Mouse (Mus musculus): Measurements from ENCODE around the gene Myo6. TPM values are rescaled to one million over a fixed set of nuclear protein-coding genes. Genes with fewer than 3 reads are reported as not detected.

The Myo6 gene
- polyA plus RNA-seq, 1 experiment, result 15.5 TPM

- H3K4me3 ChIP-seq (ENCODE audit: insufficient read depth, low read length), result peak overlapping the region; percentile 69
- H3K4me1 ChIP-seq (ENCODE audit: control insufficient read depth, insufficient read depth, low read length), result no peaks in the 10 kb centered on the region
- TF ChIP-seq CTCF (IDR thresholded peaks at IDR 0.05; ENCODE audit: borderline replicate concordance, insufficient read depth, low read length) (no peak), POLR2A (IDR thresholded peaks at IDR 0.05; ENCODE audit: low read depth, low read length) (no peak)
- no peak overlapping the region for H3K27ac ChIP-seq (ENCODE audit: insufficient read depth, low read length)
These were observed 640 bp upstream of the Myo6 start for GRCm38 (mm10) chr9:80164191-80164590.

GRCm38 (mm10) chr9:80165690-80166089 lies 859 bp downstream of the Myo6 start:
- Histone ChIP-seq H3K4me3 (ENCODE audit: insufficient read depth, low read length) (peak overlapping the region; percentile 49), H3K27ac (ENCODE audit: insufficient read depth, low read length) (no peak overlapping the region; the same call in 1 of the 2 replicates), H3K4me1 (ENCODE audit: control insufficient read depth, insufficient read depth, low read length) (peaks cover 4% of the 10 kb centered on the region; the same call in 1 of the 2 replicates)
- TF ChIP-seq POLR2A (IDR thresholded peaks at IDR 0.05; ENCODE audit: low read depth, low read length) (no peak), CTCF (IDR thresholded peaks at IDR 0.05; ENCODE audit: borderline replicate concordance, insufficient read depth, low read length) (no peak)

GRCm38 (mm10) chr9:80166425-80166824 lies 1.6 kb downstream of the Myo6 start:
- peaks cover 4% of the 10 kb centered on the region; the same call in 1 of the 2 replicates for H3K4me1 ChIP-seq (ENCODE audit: control insufficient read depth, insufficient read depth, low read length)
- no peak overlapping the region for H3K4me3 ChIP-seq (ENCODE audit: insufficient read depth, low read length)
- TF ChIP-seq POLR2A (IDR thresholded peaks at IDR 0.05; ENCODE audit: low read depth, low read length), result no peak
- H3K27ac ChIP-seq (ENCODE audit: insufficient read depth, low read length), result no peak overlapping the region

GRCm38 (mm10) chr9:80167089-80167488 lies 2.3 kb downstream of the Myo6 start:
- TF ChIP-seq CTCF (IDR thresholded peaks at IDR 0.05; ENCODE audit: borderline replicate concordance, insufficient read depth, low read length) (no peak), POLR2A (IDR thresholded peaks at IDR 0.05; ENCODE audit: low read depth, low read length) (no peak)
- no peak overlapping the region for H3K4me3 ChIP-seq (ENCODE audit: insufficient read depth, low read length)
- no peak overlapping the region for H3K27ac ChIP-seq (ENCODE audit: insufficient read depth, low read length)
- peaks cover 4% of the 10 kb centered on the region; the same call in 1 of the 2 replicates for H3K4me1 ChIP-seq (ENCODE audit: control insufficient read depth, insufficient read depth, low read length)

GRCm38 (mm10) chr9:80169551-80169950 lies 4.7 kb downstream of the Myo6 start:
- no peak overlapping the region for H3K27ac ChIP-seq (ENCODE audit: insufficient read depth, low read length)
- no peak for TF ChIP-seq CTCF (IDR thresholded peaks at IDR 0.05; ENCODE audit: borderline replicate concordance, insufficient read depth, low read length)
- TF ChIP-seq POLR2A (IDR thresholded peaks at IDR 0.05; ENCODE audit: low read depth, low read length), result no peak
- H3K4me3 ChIP-seq (ENCODE audit: insufficient read depth, low read length), result no peak overlapping the region
- H3K4me1 ChIP-seq (ENCODE audit: control insufficient read depth, insufficient read depth, low read length), result peaks cover 4% of the 10 kb centered on the region; the same call in 1 of the 2 replicates

GRCm38 (mm10) chr9:80171241-80171640 lies 6.4 kb downstream of the Myo6 start:
- Histone ChIP-seq H3K27ac (ENCODE audit: insufficient read depth, low read length) (no peak overlapping the region), H3K4me1 (ENCODE audit: control insufficient read depth, insufficient read depth, low read length) (peaks cover 4% of the 10 kb centered on the region; the same call in 1 of the 2 replicates), H3K4me3 (ENCODE audit: insufficient read depth, low read length) (no peak overlapping the region)
- TF ChIP-seq POLR2A (IDR thresholded peaks at IDR 0.05; ENCODE audit: low read depth, low read length) (no peak), CTCF (IDR thresholded peaks at IDR 0.05; ENCODE audit: borderline replicate concordance, insufficient read depth, low read length) (no peak)

GRCm38 (mm10) chr9:80172396-80173222 lies 7.8 kb downstream of the Myo6 start:
- H3K4me3 ChIP-seq (ENCODE audit: insufficient read depth, low read length), result no peak overlapping the region
- TF ChIP-seq POLR2A (IDR thresholded peaks at IDR 0.05; ENCODE audit: low read depth, low read length), result no peak
- no peak for TF ChIP-seq CTCF (IDR thresholded peaks at IDR 0.05; ENCODE audit: borderline replicate concordance, insufficient read depth, low read length)
- peaks cover 4% of the 10 kb centered on the region; the same call in 1 of the 2 replicates for H3K4me1 ChIP-seq (ENCODE audit: control insufficient read depth, insufficient read depth, low read length)
- H3K27ac ChIP-seq (ENCODE audit: insufficient read depth, low read length), result no peak overlapping the region

GRCm38 (mm10) chr9:80173629-80174028 lies 8.8 kb downstream of the Myo6 start:
- Histone ChIP-seq H3K4me1 (ENCODE audit: control insufficient read depth, insufficient read depth, low read length) (peaks cover 4% of the 10 kb centered on the region; the same call in 1 of the 2 replicates), H3K27ac (ENCODE audit: insufficient read depth, low read length) (no peak overlapping the region), H3K4me3 (ENCODE audit: insufficient read depth, low read length) (no peak overlapping the region)
- no peak for TF ChIP-seq POLR2A (IDR thresholded peaks at IDR 0.05; ENCODE audit: low read depth, low read length)
- no peak for TF ChIP-seq CTCF (IDR thresholded peaks at IDR 0.05; ENCODE audit: borderline replicate concordance, insufficient read depth, low read length)

- Histone ChIP-seq H3K27ac (ENCODE audit: insufficient read depth, low read length) (no peak overlapping the region), H3K4me3 (ENCODE audit: insufficient read depth, low read length) (no peak overlapping the region), H3K4me1 (ENCODE audit: control insufficient read depth, insufficient read depth, low read length) (no peaks in the 10 kb centered on the region)
- TF ChIP-seq CTCF (IDR thresholded peaks at IDR 0.05; ENCODE audit: borderline replicate concordance, insufficient read depth, low read length), result no peak
- no peak for TF ChIP-seq POLR2A (IDR thresholded peaks at IDR 0.05; ENCODE audit: low read depth, low read length)
These were observed 12.1 kb downstream of the Myo6 start for GRCm38 (mm10) chr9:80176696-80177478.

GRCm38 (mm10) chr9:80178670-80179069 lies 13.8 kb downstream of the Myo6 start:
- TF ChIP-seq POLR2A (IDR thresholded peaks at IDR 0.05; ENCODE audit: low read depth, low read length) (no peak), CTCF (IDR thresholded peaks at IDR 0.05; ENCODE audit: borderline replicate concordance, insufficient read depth, low read length) (no peak)
- no peak overlapping the region for H3K4me3 ChIP-seq (ENCODE audit: insufficient read depth, low read length)
- no peak overlapping the region for H3K27ac ChIP-seq (ENCODE audit: insufficient read depth, low read length)
- H3K4me1 ChIP-seq (ENCODE audit: control insufficient read depth, insufficient read depth, low read length), result no peaks in the 10 kb centered on the region

All from embryonic fibroblast, embryonic 13.5 days (primary cell).